Mouse (Mus musculus): ENCODE results near the gene Kcnh4.

- TF ChIP-seq EP300 (IDR thresholded peaks at IDR 0.05; ENCODE audit: low read depth) = no peak
- no peak for TF ChIP-seq CTCF (IDR thresholded peaks at IDR 0.05; ENCODE audit: low read depth)
Observed at GRCm38 (mm10) chr11:100784286-100784685, 24.5 kb upstream of the Kcnh4 start.

All from heart, postnatal 0 days (tissue).